ENCODE assay signal across 8 mouse cellular contexts in the genomic region with DNA sequence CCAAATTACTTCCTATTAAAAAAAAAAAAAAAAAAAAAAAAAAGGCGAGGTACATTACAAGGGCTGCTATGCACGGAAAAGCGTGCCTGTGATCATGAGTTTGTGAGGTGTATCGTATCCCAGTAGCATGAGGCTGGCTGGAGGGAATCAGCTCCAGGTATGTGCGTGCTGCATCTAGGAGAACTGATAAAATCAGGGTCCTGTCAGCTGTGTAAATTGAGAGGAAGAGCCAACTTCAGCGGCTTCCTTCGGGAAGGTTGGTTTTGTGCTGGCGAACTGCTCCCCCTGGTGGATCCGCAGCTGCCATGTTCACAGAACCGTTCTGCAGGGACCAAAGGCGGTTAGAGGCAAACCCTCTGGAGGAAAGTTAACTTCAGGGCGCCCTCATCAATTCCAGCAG.
DNase-seq lines count a peak whose midpoint lies in the region; ATAC-seq and TF ChIP-seq lines count a peak whose summit lies in the region.

No protein-coding gene starts in this region.

- 2% methylated on average over 12 of the region's 12 CpGs for WGBS in lung, adult 2 months

- H3K4me1 ChIP-seq in lung, adult 2 months (ENCODE audit: control insufficient read depth, insufficient read depth, low read length) = no peaks in the 10 kb centered on the region; the same call in none of the 2 replicates

- TF ChIP-seq POLR2A in lung, adult 2 months (IDR thresholded peaks at IDR 0.05; ENCODE audit: borderline replicate concordance, extremely low read depth, low read depth, low read length) = no peak

- peak; percentile 79 for DNase-seq in Muller cell, postnatal 12 days (ENCODE audit: inconsistent ontology term)
- DNase-seq in cerebellum, adult 8-10 months = peak; percentile 39
- peak; percentile 52 to 78 for DNase-seq in layer of hippocampus, adult 8-10 months (ENCODE audit: low spot score in 2 of 2)
- DNase-seq in lung, adult 2 months = peak; percentile 65
- peak; percentile 42 for DNase-seq in ovary, postnatal 10 days (ENCODE audit: low spot score)
- peak; percentile 60 to 73 for DNase-seq in urinary bladder, adult 18-20 months (ENCODE audit: low spot score in 2 of 2)

- TF ChIP-seq CTCF in lung, adult 2 months (IDR thresholded peaks at IDR 0.05; ENCODE audit: insufficient read depth, low read length) = peak; percentile 85

- ATAC-seq in frontal cortex, adult (ENCODE audit: low TSS enrichment) = peak; percentile 94
- peak; percentile 78 to 84 for ATAC-seq in hematopoietic stem cell, adult 5-6 weeks (replicated peaks in 1 of 2; ENCODE audit: insufficient read depth in 1 of 2, low FRiP score in 2 of 2, low TSS enrichment in 1 of 2, low read depth in 1 of 2, poor library complexity in 2 of 2, severe bottlenecking in 2 of 2)

- peak overlapping the region; percentile 66 for H3K4me3 ChIP-seq in lung, adult 2 months (replicated peaks; ENCODE audit: extremely low read depth, low read depth, low read length)

Comparison
In these comparisons a context has a peak if more than half of its experiments do, and no peak if none do; other contexts are left out.
1. Peak in every context shown above with its lines: DNase-seq, ATAC-seq and H3K4me3 ChIP-seq.